Mouse (Mus musculus): ENCODE measurements around the gene Krt39. TPM values are rescaled to one million over a fixed set of nuclear protein-coding genes. Genes with fewer than 3 reads are reported as not detected.

The Krt39 gene
- polyA plus RNA-seq, 1 experiment from 2014 or later = not detected

Other genes starting within 250 kb of the Krt39 start
- gene Krt24, start 236.1 kb downstream of the Krt39 start, polyA plus RNA-seq (2015; fragmentation: Nextera tagmentation; extraction: Ambion mirVana) = not detected in 2 replicates
- not detected in 2 replicates for gene Krt25, start 198.4 kb downstream of the Krt39 start, polyA plus RNA-seq (2015; fragmentation: Nextera tagmentation; extraction: Ambion mirVana)
- not detected in 2 replicates for gene Krt26, start 183.4 kb downstream of the Krt39 start, polyA plus RNA-seq (2015; fragmentation: Nextera tagmentation; extraction: Ambion mirVana)
- gene Krt27, start 170.2 kb downstream of the Krt39 start, polyA plus RNA-seq (2015; fragmentation: Nextera tagmentation; extraction: Ambion mirVana) = not detected in 2 replicates
- gene Krt28, start 146.4 kb downstream of the Krt39 start, polyA plus RNA-seq (2015; fragmentation: Nextera tagmentation; extraction: Ambion mirVana) = 0.06 TPM in 1 of 2 replicates, not detected in the other
- gene Krt10, start 132.0 kb downstream of the Krt39 start, polyA plus RNA-seq (2015; fragmentation: Nextera tagmentation; extraction: Ambion mirVana) = 2.9 and 3.0 TPM in 2 replicates
- 0.05 TPM in 1 of 2 replicates, not detected in the other for gene Krt12, start 99.1 kb downstream of the Krt39 start, polyA plus RNA-seq (2015; fragmentation: Nextera tagmentation; extraction: Ambion mirVana)
- gene Krt20, start 83.2 kb downstream of the Krt39 start, polyA plus RNA-seq (2015; fragmentation: Nextera tagmentation; extraction: Ambion mirVana) = 33.8 and 34.8 TPM in 2 replicates
- 1.4 and 1.5 TPM in 2 replicates for gene Krt23, start 28.2 kb downstream of the Krt39 start, polyA plus RNA-seq (2015; fragmentation: Nextera tagmentation; extraction: Ambion mirVana)
- not detected in 2 replicates for gene Krt40, start 21.8 kb upstream of the Krt39 start, polyA plus RNA-seq (2015; fragmentation: Nextera tagmentation; extraction: Ambion mirVana)
- gene Krtap3-3, start 29.5 kb upstream of the Krt39 start, polyA plus RNA-seq (2015; fragmentation: Nextera tagmentation; extraction: Ambion mirVana) = not detected in 2 replicates
- not detected in 2 replicates for gene Krtap3-2, start 35.5 kb upstream of the Krt39 start, polyA plus RNA-seq (2015; fragmentation: Nextera tagmentation; extraction: Ambion mirVana)
- not detected in 2 replicates for gene Gm11939, start 38.1 kb upstream of the Krt39 start, polyA plus RNA-seq (2015; fragmentation: Nextera tagmentation; extraction: Ambion mirVana)
- not detected in 2 replicates for gene Krtap3-1, start 45.3 kb upstream of the Krt39 start, polyA plus RNA-seq (2015; fragmentation: Nextera tagmentation; extraction: Ambion mirVana)
- gene Krtap1-5, start 59.7 kb upstream of the Krt39 start, polyA plus RNA-seq (2015; fragmentation: Nextera tagmentation; extraction: Ambion mirVana) = not detected in 2 replicates
- not detected in 2 replicates for gene Krtap1-4, start 62.3 kb upstream of the Krt39 start, polyA plus RNA-seq (2015; fragmentation: Nextera tagmentation; extraction: Ambion mirVana)
- not detected in 2 replicates for gene Krtap1-3, start 70.0 kb upstream of the Krt39 start, polyA plus RNA-seq (2015; fragmentation: Nextera tagmentation; extraction: Ambion mirVana)
- not detected in 2 replicates for gene Krtap9-3, start 76.8 kb upstream of the Krt39 start, polyA plus RNA-seq (2015; fragmentation: Nextera tagmentation; extraction: Ambion mirVana)
- gene Gm11938, start 82.0 kb upstream of the Krt39 start, polyA plus RNA-seq (2015; fragmentation: Nextera tagmentation; extraction: Ambion mirVana) = not detected in 2 replicates
- gene Gm11937, start 88.9 kb upstream of the Krt39 start, polyA plus RNA-seq (2015; fragmentation: Nextera tagmentation; extraction: Ambion mirVana) = not detected in 2 replicates
- gene Krtap2-4, start 93.5 kb upstream of the Krt39 start, polyA plus RNA-seq (2015; fragmentation: Nextera tagmentation; extraction: Ambion mirVana) = not detected in 2 replicates
- gene Gm11562, start 99.1 kb upstream of the Krt39 start, polyA plus RNA-seq (2015; fragmentation: Nextera tagmentation; extraction: Ambion mirVana) = not detected in 2 replicates
- gene Krtap4-1, start 106.9 kb upstream of the Krt39 start, polyA plus RNA-seq (2015; fragmentation: Nextera tagmentation; extraction: Ambion mirVana) = not detected in 2 replicates
- gene Krtap4-2, start 113.7 kb upstream of the Krt39 start, polyA plus RNA-seq (2015; fragmentation: Nextera tagmentation; extraction: Ambion mirVana) = not detected in 2 replicates
- gene Krtap4-7, start 122.8 kb upstream of the Krt39 start, polyA plus RNA-seq (2015; fragmentation: Nextera tagmentation; extraction: Ambion mirVana) = not detected in 2 replicates
- gene Gm11555, start 128.9 kb upstream of the Krt39 start, polyA plus RNA-seq (2015; fragmentation: Nextera tagmentation; extraction: Ambion mirVana) = not detected in 2 replicates
- not detected in 2 replicates for gene Gm11563, start 137.6 kb upstream of the Krt39 start, polyA plus RNA-seq (2015; fragmentation: Nextera tagmentation; extraction: Ambion mirVana)
- not detected in 2 replicates for gene Krtap4-6, start 144.6 kb upstream of the Krt39 start, polyA plus RNA-seq (2015; fragmentation: Nextera tagmentation; extraction: Ambion mirVana)
- gene Gm14190, start 169.4 kb upstream of the Krt39 start, polyA plus RNA-seq (2015; fragmentation: Nextera tagmentation; extraction: Ambion mirVana) = not detected in 2 replicates
- gene Gm14180, start 213.0 kb upstream of the Krt39 start, polyA plus RNA-seq (2015; fragmentation: Nextera tagmentation; extraction: Ambion mirVana) = not detected in 2 replicates